Mouse (Mus musculus): ENCODE measurements at regions not wholly inside any gene's neighbourhood (a gene's known extent, or its start where the extent isn't known, plus 50 kb on each side); places are given as distances from the start of the nearest gene placed in this dataset.

DNA sequence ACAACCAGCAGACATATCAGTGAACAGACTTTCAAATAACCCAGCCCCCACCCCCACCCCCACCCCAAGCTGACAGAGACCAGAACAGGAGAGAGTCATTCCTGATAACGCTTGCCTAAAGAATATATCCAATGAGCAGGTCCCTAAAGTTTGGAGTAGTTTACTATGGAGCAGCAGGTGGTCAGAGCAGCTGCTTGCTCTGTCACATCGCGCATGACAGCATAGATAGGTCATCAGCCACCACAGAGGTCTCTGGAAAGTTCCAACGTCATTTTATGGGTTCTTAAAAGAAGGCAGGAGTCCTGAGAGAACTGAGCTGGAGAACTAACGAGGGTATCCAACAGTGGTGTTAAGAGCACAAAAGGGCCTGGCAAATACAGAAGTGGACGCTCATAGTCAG, 402.4 kb downstream of the H2al1j start:
- no peak for TF ChIP-seq CTCF (IDR thresholded peaks at IDR 0.05; ENCODE audit: borderline replicate concordance, extremely low read depth, insufficient read depth, insufficient read length)
- TF ChIP-seq POLR2A (IDR thresholded peaks at IDR 0.05; ENCODE audit: borderline replicate concordance, extremely low read depth, insufficient read depth, insufficient read length, poor library complexity, severe bottlenecking) = no peak
